Mouse (Mus musculus) liver, embryonic 15.5 days (tissue): ENCODE measurements around the gene Olfr1032. TPM values are rescaled to one million over a fixed set of nuclear protein-coding genes. Genes with fewer than 3 reads are reported as not detected.
A peak's percentile ranks its signal among the peaks of the same experiment; 100 is the strongest.
"Not testable (repeated sequence)": the region's sequence is repeated elsewhere in the genome, so short reads cannot be mapped to it uniquely, and the experiment has no call there.

Experiments used
- ATAC-seq: fragments of 200-750 bp; cut with Nextera tagmentation; 2 replicates; pipeline ENCODE4 v1.8.0; 2017; ENCODE audit warnings: moderate number of reproducible peaks, mild to moderate bottlenecking, moderate library complexity; ENCODE audit not compliant: insufficient read depth
- H3K27ac ChIP-seq: fragments of 300-500 bp; sonication (generic); replicated peaks from 2 replicates; pipeline ENCODE4 v1.5.1; 2015; ENCODE audit warnings: mild to moderate bottlenecking, inconsistent platforms
- H3K27me3 ChIP-seq: fragments of 300-500 bp; sonication (generic); 2 replicates; pipeline ENCODE4 v1.6.1; 2015; ENCODE audit warnings: mild to moderate bottlenecking, inconsistent platforms
- H3K36me3 ChIP-seq: fragments of 300-500 bp; sonication (generic); replicated peaks from 2 replicates; pipeline ENCODE4 v1.6.1; 2015; ENCODE audit warnings: moderate library complexity, mild to moderate bottlenecking, inconsistent platforms
- H3K4me1 ChIP-seq: fragments of 300-500 bp; sonication (generic); replicated peaks from 2 replicates; pipeline ENCODE4 v1.6.1; 2015; ENCODE audit warnings: inconsistent platforms
- H3K4me2 ChIP-seq: fragments of 300-500 bp; sonication (generic); 2 replicates; pipeline ENCODE4 v1.6.1; 2015; ENCODE audit warnings: moderate library complexity, mild to moderate bottlenecking, inconsistent platforms
- H3K4me3 ChIP-seq: fragments of 300-500 bp; sonication (generic); replicated peaks from 2 replicates; pipeline ENCODE4 v1.5.1; 2015; ENCODE audit warnings: mild to moderate bottlenecking, inconsistent platforms
- H3K9ac ChIP-seq: fragments of 300-500 bp; sonication (generic); 2 replicates; pipeline ENCODE4 v1.6.1; 2015; ENCODE audit warnings: moderate library complexity, mild to moderate bottlenecking, inconsistent platforms
- H3K9me3 ChIP-seq: fragments of 300-500 bp; sonication (generic); replicated peaks from 2 replicates; pipeline ENCODE4 v1.6.1; 2016; ENCODE audit warnings: inconsistent platforms
- WGBS: fragments of 180-500 bp; shearing (Covaris S2); methylation state at CpG from one replicate; pipeline ENCODE4 v1.1.7; 2015; ENCODE audit warnings: mixed read lengths; ENCODE audit not compliant: insufficient replicate concordance; 5-methylcytosine and 5-hydroxymethylcytosine counted together
- polyA plus RNA-seq: library from polyadenylated mRNA; unstranded; fragments of >200 nt; fragmentation: Nextera tagmentation; extraction: Ambion mirVana; gene quantifications from 2 replicates; pipeline ENCODE4 v1.2.1, GENCODE M21; 2015

Gene Olfr1032
- not detected in 2 replicates for polyA plus RNA-seq

- H3K4me2 ChIP-seq, result no peak within 1 kb of the TSS
- no peak for ATAC-seq
- no peaks in the 10 kb centered on the region for H3K27me3 ChIP-seq
- no peak within 1 kb of the TSS for H3K9ac ChIP-seq
- WGBS, result 64% methylated on average over 7 of the region's 7 CpGs
- no peak within 1 kb of the TSS for H3K27ac ChIP-seq
- H3K4me3 ChIP-seq, result no peak within 1 kb of the TSS
- no peaks in the 10 kb centered on the region for H3K4me1 ChIP-seq
- H3K9me3 ChIP-seq, result no peaks in the 10 kb centered on the region
- no peaks in the 10 kb centered on the region for H3K36me3 ChIP-seq
Measured at GRCm38 (mm10) chr2:86005240-86005639, at the start of gene Olfr1032. Olfr1032 (plus strand) TSS chr2:86005540.

- H3K4me3 ChIP-seq, result no peak within 1 kb of the TSS
- ATAC-seq, result no peak
- 69% methylated on average over 2 of the region's 2 CpGs for WGBS
Measured at GRCm38 (mm10) chr2:85973595-85973994, 31.7 kb upstream of the Olfr1032 start, which contains the start of gene Olfr1029. Olfr1029 (plus strand) TSS chr2:85973895.

GRCm38 (mm10) chr2:85978976-85979375 lies 26.4 kb upstream of the Olfr1032 start, which contains the start of gene Olfr1030:
Olfr1030 (plus strand) TSS chr2:85979276.
- 57% methylated on average over 1 of the region's 1 CpGs for WGBS
- no peak within 1 kb of the TSS for H3K9ac ChIP-seq
- ATAC-seq, result no peak
- no peak within 1 kb of the TSS for H3K27ac ChIP-seq
- no peaks in the 10 kb centered on the region for H3K36me3 ChIP-seq
- no peak within 1 kb of the TSS for H3K4me3 ChIP-seq
- no peak within 1 kb of the TSS for H3K4me2 ChIP-seq
- H3K9me3 ChIP-seq, result no peaks in the 10 kb centered on the region
- H3K27me3 ChIP-seq, result no peaks in the 10 kb centered on the region
- H3K4me1 ChIP-seq, result no peaks in the 10 kb centered on the region

More at GRCm38 (mm10) chr2:85973595-85973994, 31.7 kb upstream of the Olfr1032 start, which contains the start of gene Olfr1029:
- H3K4me1 ChIP-seq, result no peaks in the 10 kb centered on the region
- no peak within 1 kb of the TSS for H3K4me2 ChIP-seq
- no peaks in the 10 kb centered on the region for H3K36me3 ChIP-seq
- no peak within 1 kb of the TSS for H3K27ac ChIP-seq
- no peaks in the 10 kb centered on the region for H3K9me3 ChIP-seq
- no peak within 1 kb of the TSS for H3K9ac ChIP-seq
- H3K27me3 ChIP-seq, result no peaks in the 10 kb centered on the region

GRCm38 (mm10) chr2:85990004-85990403 lies 15.3 kb upstream of the Olfr1032 start, which contains the start of gene Olfr1031:
Olfr1031 (plus strand) TSS chr2:85990304.
- Histone ChIP-seq H3K4me3 (no peak within 1 kb of the TSS), H3K27me3 (no peaks in the 10 kb centered on the region), H3K9me3 (no peaks in the 10 kb centered on the region), H3K9ac (no peak within 1 kb of the TSS), H3K36me3 (no peaks in the 10 kb centered on the region), H3K4me2 (no peak within 1 kb of the TSS), H3K27ac (no peak within 1 kb of the TSS), H3K4me1 (no peaks in the 10 kb centered on the region)
- no peak for ATAC-seq
- WGBS, result 23% methylated on average over 3 of the region's 3 CpGs

GRCm38 (mm10) chr2:86020406-86020805 lies 15.1 kb downstream of the Olfr1032 start, which contains the start of gene Olfr1033:
Olfr1033 (plus strand) TSS chr2:86020633.
- Histone ChIP-seq H3K4me3 (peak within 1 kb of the TSS; percentile 35; the same call in 1 of the 2 replicates), H3K4me2 (peak within 1 kb of the TSS; percentile 35; the same call in 1 of the 2 replicates)
- ATAC-seq, H3K36me3 ChIP-seq, H3K27ac ChIP-seq, H3K4me1 ChIP-seq, H3K27me3 ChIP-seq, H3K9ac ChIP-seq, H3K9me3 ChIP-seq: not testable (repeated sequence)
- under 1% methylated on average over 11 of the region's 11 CpGs for WGBS

GRCm38 (mm10) chr2:86021518-86021917 lies 16.2 kb downstream of the Olfr1032 start:
- H3K9ac ChIP-seq, H3K36me3 ChIP-seq, H3K4me3 ChIP-seq, H3K27me3 ChIP-seq, H3K27ac ChIP-seq, H3K9me3 ChIP-seq, H3K4me1 ChIP-seq, H3K4me2 ChIP-seq, ATAC-seq: not testable (repeated sequence)
- 31% methylated on average over 6 of the region's 9 CpGs for WGBS

- no peaks in the 10 kb centered on the region for H3K9me3 ChIP-seq
- H3K36me3 ChIP-seq, result no peaks in the 10 kb centered on the region
- no peaks in the 10 kb centered on the region for H3K4me1 ChIP-seq
- H3K4me3 ChIP-seq, result no peak within 1 kb of the TSS
- H3K4me2 ChIP-seq, result no peak within 1 kb of the TSS
- no peak within 1 kb of the TSS for H3K27ac ChIP-seq
- H3K9ac ChIP-seq, result no peak within 1 kb of the TSS
- no peak for ATAC-seq
- H3K27me3 ChIP-seq, result no peaks in the 10 kb centered on the region
Measured at GRCm38 (mm10) chr2:86045561-86045960, 40.2 kb downstream of the Olfr1032 start, which contains the start of gene Olfr1034. Olfr1034 (plus strand) TSS chr2:86045861.

- H3K4me2 ChIP-seq, H3K9ac ChIP-seq, H3K36me3 ChIP-seq, H3K4me3 ChIP-seq, H3K9me3 ChIP-seq, ATAC-seq, H3K4me1 ChIP-seq, H3K27me3 ChIP-seq, H3K27ac ChIP-seq: not testable (repeated sequence)
Measured at GRCm38 (mm10) chr2:86050777-86051176, 45.4 kb downstream of the Olfr1032 start.

Other genes starting within 250 kb of the Olfr1032 start
- not detected in 2 replicates for gene Olfr1012, start 242.8 kb upstream of the Olfr1032 start, polyA plus RNA-seq
- gene Olfr1013, start 238.4 kb upstream of the Olfr1032 start, polyA plus RNA-seq, result not detected in 2 replicates
- gene Olfr1014, start 232.8 kb upstream of the Olfr1032 start, polyA plus RNA-seq, result not detected in 2 replicates
- gene Olfr1015, start 223.5 kb upstream of the Olfr1032 start, polyA plus RNA-seq, result not detected in 2 replicates
- not detected in 2 replicates for gene Olfr1016, start 203.0 kb upstream of the Olfr1032 start, polyA plus RNA-seq
- gene Olfr1018, start 187.1 kb upstream of the Olfr1032 start, polyA plus RNA-seq, result not detected in 2 replicates
- not detected in 2 replicates for gene Olfr1019, start 160.1 kb upstream of the Olfr1032 start, polyA plus RNA-seq
- gene Olfr1020, start 158.5 kb upstream of the Olfr1032 start, polyA plus RNA-seq, result not detected in 2 replicates
- gene Olfr1022, start 136.9 kb upstream of the Olfr1032 start, polyA plus RNA-seq, result not detected in 2 replicates
- gene Olfr1023, start 119.9 kb upstream of the Olfr1032 start, polyA plus RNA-seq, result not detected in 2 replicates
- gene Olfr1024, start 100.5 kb upstream of the Olfr1032 start, polyA plus RNA-seq, result not detected in 2 replicates
- not detected in 2 replicates for gene Olfr1025-ps1, start 90.3 kb upstream of the Olfr1032 start, polyA plus RNA-seq
- gene Olfr1026, start 84.0 kb upstream of the Olfr1032 start, polyA plus RNA-seq, result not detected in 2 replicates
- not detected in 2 replicates for gene Olfr1028, start 55.1 kb upstream of the Olfr1032 start, polyA plus RNA-seq
- not detected in 2 replicates for gene Olfr1029, start 31.6 kb upstream of the Olfr1032 start, polyA plus RNA-seq
- not detected in 2 replicates for gene Olfr1030, start 26.3 kb upstream of the Olfr1032 start, polyA plus RNA-seq
- gene Olfr1031, start 15.2 kb upstream of the Olfr1032 start, polyA plus RNA-seq, result not detected in 2 replicates
- 0.98 and 1.3 TPM in 2 replicates for gene Olfr1033, start 15.1 kb downstream of the Olfr1032 start, polyA plus RNA-seq
- 0.05 TPM in 2 replicates for gene Olfr1034, start 40.3 kb downstream of the Olfr1032 start, polyA plus RNA-seq
- not detected in 2 replicates for gene Olfr1036, start 68.5 kb downstream of the Olfr1032 start, polyA plus RNA-seq
- not detected in 2 replicates for gene Olfr1037, start 81.8 kb downstream of the Olfr1032 start, polyA plus RNA-seq
- not detected in 2 replicates for gene Olfr1039, start 130.4 kb downstream of the Olfr1032 start, polyA plus RNA-seq
- gene Olfr1040, start 141.2 kb downstream of the Olfr1032 start, polyA plus RNA-seq, result not detected in 2 replicates
- not detected in 2 replicates for gene Olfr1042, start 156.3 kb downstream of the Olfr1032 start, polyA plus RNA-seq
- not detected in 2 replicates for gene Olfr1043, start 162.0 kb downstream of the Olfr1032 start, polyA plus RNA-seq
- not detected in 2 replicates for gene Olfr1044, start 172.3 kb downstream of the Olfr1032 start, polyA plus RNA-seq
- gene Olfr52, start 180.1 kb downstream of the Olfr1032 start, polyA plus RNA-seq, result not detected in 2 replicates
- gene Olfr1045, start 197.5 kb downstream of the Olfr1032 start, polyA plus RNA-seq, result not detected in 2 replicates
- not detected in 2 replicates for gene Olfr1046, start 213.8 kb downstream of the Olfr1032 start, polyA plus RNA-seq
- gene Olfr1047, start 225.9 kb downstream of the Olfr1032 start, polyA plus RNA-seq, result not detected in 2 replicates
- not detected in 2 replicates for gene Olfr1048, start 234.7 kb downstream of the Olfr1032 start, polyA plus RNA-seq